Mouse (Mus musculus) activated CD4-positive, CD25-positive, alpha-beta regulatory T cell (primary cell): ENCODE measurements around the gene Trpv6. TPM values are rescaled to one million over a fixed set of nuclear protein-coding genes. Genes with fewer than 3 reads are reported as not detected.

Source experiments
- polyA plus RNA-seq, 2 experiments: library from polyadenylated mRNA; unstranded; fragments of 100-300 nt; shearing (Covaris generic); gene quantifications; one replicate each; pipeline ENCODE4 v1.2.1; 2017

Trpv6 gene
- under 1 TPM; 0.21 to 0.35 TPM for polyA plus RNA-seq

DNA sequence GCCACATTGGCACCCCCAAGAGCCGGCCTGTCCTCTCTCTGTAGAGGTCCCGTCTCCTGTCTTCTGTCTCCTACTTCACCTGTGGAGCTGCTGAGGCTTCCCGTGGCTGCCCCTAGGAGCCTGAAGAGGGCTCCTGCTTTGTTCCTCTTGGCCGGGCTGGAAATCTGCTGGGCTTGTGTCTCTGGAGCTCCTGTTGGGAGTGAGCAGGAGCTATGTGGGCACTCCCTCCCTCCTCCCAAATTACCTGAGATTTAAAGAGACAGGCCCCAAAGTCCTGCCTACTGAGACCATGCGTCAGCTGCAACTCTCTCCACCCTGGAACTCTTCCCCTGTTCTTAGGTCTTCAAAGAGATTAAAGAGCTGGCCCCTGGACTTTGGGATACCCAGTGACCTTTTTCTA lies at the start of gene Trpv6:
Gene Trpv6, minus strand, starts transcription at position 228 of the 400 bp plus-strand sequence.

DNA sequence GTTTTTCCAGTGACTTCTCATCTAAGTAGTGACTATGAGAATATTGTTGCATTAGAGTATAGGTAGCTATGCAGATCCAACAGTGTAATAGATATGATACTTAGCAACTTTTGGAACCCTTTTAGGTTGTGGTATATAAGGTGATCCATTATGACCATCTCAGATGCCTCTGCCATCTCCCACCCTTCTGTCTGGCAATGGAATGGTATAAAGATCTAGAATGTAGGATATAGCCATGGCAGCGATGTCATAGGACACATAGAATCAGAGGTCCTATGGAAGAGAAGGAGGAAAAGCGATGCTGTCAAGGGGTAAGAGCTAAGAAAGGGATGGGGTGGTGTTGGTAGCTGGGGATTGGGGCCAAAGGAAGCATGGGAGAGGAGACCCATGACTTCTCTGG lies 47.9 kb upstream of the Trpv6 start, which contains the start of gene Llcfc1:
Gene Llcfc1, plus strand, starts transcription at position 301 of the 400 bp plus-strand sequence.

DNA sequence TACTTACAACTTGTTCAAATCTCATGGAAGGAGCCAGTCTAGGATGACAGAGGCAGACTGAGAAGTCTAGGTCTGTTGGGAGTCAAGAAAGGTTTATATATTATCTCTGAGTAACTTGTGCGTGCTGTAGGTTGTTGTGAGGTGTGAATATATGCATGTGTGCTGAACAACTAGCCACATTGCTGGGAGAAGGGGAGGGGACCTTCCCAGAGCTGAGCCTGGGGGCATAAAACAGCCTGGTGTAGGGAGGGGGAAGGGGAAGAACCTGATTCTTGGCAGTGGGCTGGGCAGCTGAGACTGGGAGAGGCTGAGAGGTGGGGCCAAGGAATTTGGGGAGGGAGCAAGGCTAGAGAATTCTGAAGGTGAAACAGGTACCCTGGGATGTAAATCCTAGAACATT lies 44.5 kb upstream of the Trpv6 start, which contains the start of gene Trpv5:
Gene Trpv5, minus strand, starts transcription at position 101 of the 400 bp plus-strand sequence.

DNA sequence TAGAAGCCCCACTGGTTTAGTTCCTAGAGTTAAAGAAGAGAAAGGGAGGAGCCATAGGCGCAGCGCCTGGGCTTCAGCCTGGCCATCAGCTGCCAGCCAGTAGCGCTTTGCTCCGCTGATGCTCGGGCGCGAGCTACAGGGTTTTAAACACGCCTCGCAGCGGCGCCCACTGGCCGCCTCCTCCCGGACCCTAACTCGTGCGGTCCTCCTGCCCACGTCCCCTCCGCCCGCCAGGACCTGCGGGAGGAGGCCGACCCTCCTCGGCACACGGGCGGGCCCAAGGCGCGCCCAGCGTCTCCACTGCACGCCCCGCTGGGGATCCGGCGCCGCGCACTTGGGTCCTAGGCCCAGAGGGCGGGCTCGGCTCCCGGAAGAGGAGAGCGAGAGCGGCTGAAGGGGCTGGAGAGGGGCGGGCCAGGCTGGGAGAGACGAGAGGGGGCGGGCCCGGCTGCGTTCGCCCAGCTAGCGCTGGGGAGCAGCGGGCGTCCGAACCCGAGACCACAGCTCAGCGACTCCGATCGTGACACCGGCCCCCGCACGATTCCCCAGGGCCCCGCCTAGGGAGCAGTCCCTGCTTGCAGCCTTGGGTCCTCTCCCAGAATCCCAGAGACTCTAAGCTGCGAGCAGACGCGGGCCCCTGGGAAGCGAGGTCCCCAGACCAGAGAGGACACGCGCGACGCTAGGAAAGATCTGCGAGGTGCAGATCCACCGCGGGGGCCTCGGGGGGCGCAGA lies 31.0 kb downstream of the Trpv6 start, which contains the start of gene Ephb6:
Gene Ephb6, plus strand, starts transcription at position 422 of the 733 bp plus-strand sequence.

Other genes with a start within 250 kb of the Trpv6 start
- gene Gm5771, start 244.0 kb downstream of the Trpv6 start, polyA plus RNA-seq = not detected
- not detected for gene Gm10334, start 190.3 kb downstream of the Trpv6 start, polyA plus RNA-seq
- gene Prss1, start 177.5 kb downstream of the Trpv6 start, polyA plus RNA-seq = not detected
- 1 to 10 TPM in 1 of 2 experiments, under 1 TPM in 1; 0.50 to 1.6 TPM for gene Prss2, start 114.6 kb downstream of the Trpv6 start, polyA plus RNA-seq
- 10 to 100 TPM; 25.5 to 32.7 TPM for gene Ephb6, start 30.9 kb downstream of the Trpv6 start, polyA plus RNA-seq
- under 1 TPM in 1 of 2 experiments, not detected in 1; 0.12 TPM for gene Trpv5, start 44.4 kb upstream of the Trpv6 start, polyA plus RNA-seq
- not detected for gene Llcfc1, start 48.0 kb upstream of the Trpv6 start, polyA plus RNA-seq
- gene Kel, start 67.9 kb upstream of the Trpv6 start, polyA plus RNA-seq = under 1 TPM; 0.25 to 0.52 TPM
- not detected for gene Olfr459, start 138.8 kb upstream of the Trpv6 start, polyA plus RNA-seq
- gene Pip, start 211.1 kb upstream of the Trpv6 start, polyA plus RNA-seq = not detected
- not detected for gene Sval2, start 216.6 kb upstream of the Trpv6 start, polyA plus RNA-seq